In the genomic region with DNA sequence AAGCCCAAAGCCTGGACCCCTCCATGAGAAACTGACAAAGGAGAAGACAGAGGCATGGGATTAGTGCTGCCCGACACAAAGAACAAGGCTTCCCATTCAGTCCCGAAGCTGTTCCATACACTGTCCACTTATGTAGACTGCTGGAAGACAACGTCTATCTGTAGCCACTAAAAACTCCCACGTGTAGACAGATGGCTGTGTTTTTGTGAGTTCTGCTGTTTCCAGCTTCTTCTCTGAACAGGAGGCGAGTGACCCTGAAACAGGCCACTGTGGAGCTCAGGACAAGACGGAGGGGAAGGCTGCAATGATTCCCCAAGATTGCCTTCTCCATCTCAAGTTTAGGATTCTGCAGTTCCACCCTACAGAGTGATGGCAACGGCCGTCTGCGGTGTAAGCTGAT, we compare ENCODE assay signal across 24 mouse cellular contexts.
DNase-seq lines count a peak whose midpoint lies in the region; ATAC-seq and TF ChIP-seq lines count a peak whose summit lies in the region.
"Had no signal": no experiment of that assay in that cellular context is flagged by ENCODE, and none has a peak within 500 bp of the region (broad histone marks: within the 10 kb centered on the region; RNA-seq: fewer than 3 reads in every experiment).

No protein-coding gene starts in this region.

- H3K4me2 ChIP-seq in hindbrain, embryonic 12.5 days (replicated peaks), result no peak overlapping the region
- no peak overlapping the region for H3K4me2 ChIP-seq in midbrain, embryonic 12.5 days (replicated peaks)
- H3K4me2 ChIP-seq in midbrain, postnatal 0 days (ENCODE audit: low read depth, low read length, poor library complexity, severe bottlenecking), result no peak overlapping the region
- H3K4me2 ChIP-seq: embryonic facial prominence, embryonic 15.5 days; heart, embryonic 11.5 days; heart, embryonic 15.5 days; hindbrain, embryonic 15.5 days had no signal

- H3K4me3 ChIP-seq in hindbrain, embryonic 10.5 days, result no peak overlapping the region
- H3K4me3 ChIP-seq in hindbrain, embryonic 12.5 days, result no peak overlapping the region
- no peak overlapping the region for H3K4me3 ChIP-seq in midbrain, embryonic 12.5 days
- H3K4me3 ChIP-seq in midbrain, postnatal 0 days (ENCODE audit: low read depth, low read length), result no peak overlapping the region
- H3K4me3 ChIP-seq in heart, embryonic 10.5 days, result no peak overlapping the region
- H3K4me3 ChIP-seq: embryonic facial prominence, embryonic 15.5 days; erythroblast, embryonic 14.5 days; forebrain, embryonic 10.5 days; heart, embryonic 15.5 days; hindbrain, embryonic 15.5 days had no signal

- no peak for TF ChIP-seq CTCF in midbrain, postnatal 0 days (IDR thresholded peaks at IDR 0.05)

- peak overlapping the region; percentile 8; the same call in 1 of the 2 replicates for H3K27ac ChIP-seq in hindbrain, embryonic 10.5 days
- no peak overlapping the region for H3K27ac ChIP-seq in hindbrain, embryonic 12.5 days
- no peak overlapping the region for H3K27ac ChIP-seq in midbrain, embryonic 12.5 days (replicated peaks)
- H3K27ac ChIP-seq in midbrain, postnatal 0 days (ENCODE audit: low read depth, low read length), result no peak overlapping the region
- H3K27ac ChIP-seq in heart, embryonic 10.5 days, result no peak overlapping the region
- H3K27ac ChIP-seq: embryonic facial prominence, embryonic 15.5 days; forebrain, embryonic 10.5 days; heart, embryonic 15.5 days; hindbrain, embryonic 15.5 days had no signal

- peaks cover 39% of the 10 kb centered on the region for H3K4me1 ChIP-seq in hindbrain, embryonic 10.5 days (replicated peaks)
- peaks cover 21% of the 10 kb centered on the region for H3K4me1 ChIP-seq in hindbrain, embryonic 12.5 days
- peaks cover 33% of the 10 kb centered on the region for H3K4me1 ChIP-seq in midbrain, embryonic 12.5 days
- H3K4me1 ChIP-seq in midbrain, postnatal 0 days (ENCODE audit: insufficient read depth, low read length), result peaks cover 4% of the 10 kb centered on the region; the same call in 1 of the 2 replicates
- peaks cover 43% of the 10 kb centered on the region for H3K4me1 ChIP-seq in heart, embryonic 10.5 days

- no peak overlapping the region for H3K9ac ChIP-seq in hindbrain, embryonic 12.5 days
- H3K9ac ChIP-seq in midbrain, embryonic 12.5 days (replicated peaks), result no peak overlapping the region
- no peak overlapping the region for H3K9ac ChIP-seq in midbrain, postnatal 0 days (replicated peaks; ENCODE audit: low read length, poor library complexity, severe bottlenecking)
- H3K9ac ChIP-seq: embryonic facial prominence, embryonic 15.5 days; heart, embryonic 15.5 days; hindbrain, embryonic 15.5 days had no signal

- peaks cover 36% of the 10 kb centered on the region for H3K36me3 ChIP-seq in hindbrain, embryonic 10.5 days
- H3K36me3 ChIP-seq in hindbrain, embryonic 12.5 days, result peaks cover 15% of the 10 kb centered on the region
- peaks cover 15% of the 10 kb centered on the region for H3K36me3 ChIP-seq in midbrain, embryonic 12.5 days
- peaks cover 21% of the 10 kb centered on the region for H3K36me3 ChIP-seq in midbrain, postnatal 0 days (ENCODE audit: insufficient read depth, low read length)
- H3K36me3 ChIP-seq in heart, embryonic 10.5 days, result peaks cover 24% of the 10 kb centered on the region

- DNase-seq in hindbrain, embryonic 10.5 days (ENCODE audit: low spot score), result no peak
- DNase-seq in left cerebral cortex, postnatal 14 days (ENCODE audit: low spot score in 2 of 2), result peak; percentile 37 to 66
- no peak for DNase-seq in left cerebral cortex, postnatal 10 days (ENCODE audit: extremely low spot score in 1 of 2, low spot score in 2 of 2)
- DNase-seq in midbrain, postnatal 0 days (ENCODE audit: low spot score), result no peak
- no peak for DNase-seq in heart, embryonic 10.5 days (ENCODE audit: low spot score)
- DNase-seq: adrenal gland, postnatal 14 days; cerebellum, adult 18-20 months; cerebellum, postnatal 10 days; embryo, embryonic 11 days; gastrocnemius, postnatal 10 days; heart, adult 18-20 months; heart, postnatal 14 days had no signal

- WGBS in hindbrain, embryonic 10.5 days, result 79% methylated on average over 9 of the region's 9 CpGs
- WGBS in hindbrain, embryonic 12.5 days, result 80% methylated on average over 9 of the region's 9 CpGs
- 41% methylated on average over 9 of the region's 9 CpGs for WGBS in midbrain, embryonic 12.5 days
- 54% methylated on average over 9 of the region's 9 CpGs for WGBS in midbrain, postnatal 0 days
- WGBS in heart, embryonic 10.5 days, result 75% methylated on average over 9 of the region's 9 CpGs

- ATAC-seq in hindbrain, embryonic 12.5 days (ENCODE audit: low FRiP score), result no peak
- ATAC-seq in midbrain, embryonic 12.5 days (ENCODE audit: low FRiP score, low read depth), result 0 out of 2 replicates have a peak, but pooled peaks have one; percentile 23
- no peak for ATAC-seq in midbrain, postnatal 0 days (ENCODE audit: low FRiP score)
- ATAC-seq: activated CD4-positive, CD25-positive, alpha-beta regulatory T cell, adult 4 months; forebrain, embryonic 14.5 days; Patski had no signal

- intact Hi-C loops in left cerebral cortex, postnatal 14 days (cut with DNase I), result no loop called here
- intact Hi-C loops in left cerebral cortex, postnatal 10 days (cut with DNase I), result no loop called here

- no peaks in the 10 kb centered on the region for H3K9me3 ChIP-seq in hindbrain, embryonic 10.5 days
- 0 out of 2 replicates have a peak, but pooled peaks cover 3% of the 10 kb centered on the region for H3K9me3 ChIP-seq in hindbrain, embryonic 12.5 days (replicated peaks)
- no peaks in the 10 kb centered on the region for H3K9me3 ChIP-seq in midbrain, embryonic 12.5 days
- H3K9me3 ChIP-seq in midbrain, postnatal 0 days (ENCODE audit: low read length), result no peaks in the 10 kb centered on the region
- no peaks in the 10 kb centered on the region for H3K9me3 ChIP-seq in heart, embryonic 10.5 days
- H3K9me3 ChIP-seq: embryonic facial prominence, embryonic 15.5 days; forebrain, embryonic 10.5 days; heart, embryonic 15.5 days; hindbrain, embryonic 15.5 days had no signal

- peaks cover 47% of the 10 kb centered on the region for H3K27me3 ChIP-seq in hindbrain, embryonic 10.5 days (ENCODE audit: insufficient read depth, poor library complexity, severe bottlenecking)
- H3K27me3 ChIP-seq in hindbrain, embryonic 12.5 days, result peaks cover 9% of the 10 kb centered on the region
- peaks cover 28% of the 10 kb centered on the region for H3K27me3 ChIP-seq in midbrain, embryonic 12.5 days
- H3K27me3 ChIP-seq in midbrain, postnatal 0 days (ENCODE audit: insufficient read depth, low read length), result no peaks in the 10 kb centered on the region
- H3K27me3 ChIP-seq in heart, embryonic 10.5 days (ENCODE audit: insufficient read depth, poor library complexity, severe bottlenecking), result no peaks in the 10 kb centered on the region
- H3K27me3 ChIP-seq: CH12.LX; embryonic facial prominence, embryonic 15.5 days; hindbrain, embryonic 15.5 days; Patski had no signal

Comparison
In these comparisons a context has a peak if more than half of its experiments do, and no peak if none do; other contexts are left out.
1. DNase-seq: peak in left cerebral cortex, postnatal 14 days (2 of 2); none in hindbrain, embryonic 10.5 days (single experiment), left cerebral cortex, postnatal 10 days (0 of 2), midbrain, postnatal 0 days (single experiment) and heart, embryonic 10.5 days (single experiment).